Mouse (Mus musculus): ENCODE data around the gene Fbxl5. TPM values are rescaled to one million over a fixed set of nuclear protein-coding genes. Genes with fewer than 3 reads are reported as not detected.

Gene Fbxl5
- 36.5 and 40.3 TPM in 2 replicates for polyA plus RNA-seq (2014; fragmentation: Nextera tagmentation; extraction: Ambion mirVana)

GRCm38 (mm10) chr5:43821538-43821937 is at the start of gene Fbxl5:
TSS of gene Fbxl5 (minus strand) at chr5:43821638.
- Histone ChIP-seq H3K27me3 (replicated peaks; ENCODE audit: control insufficient read depth, insufficient read depth, low read length) (no peaks in the 10 kb centered on the region), H3K9me3 (ENCODE audit: control insufficient read depth, low read length) (no peaks in the 10 kb centered on the region), H3K4me2 (no peak within 1 kb of the TSS), H3K4me3 (ENCODE audit: low read depth, low read length) (no peak within 1 kb of the TSS), H3K36me3 (ENCODE audit: control insufficient read depth, insufficient read depth, low read length) (no peaks in the 10 kb centered on the region), H3K27ac (ENCODE audit: low read depth, low read length) (no peak within 1 kb of the TSS), H3K9ac (ENCODE audit: low read depth, low read length) (no peak within 1 kb of the TSS), H3K4me1 (replicated peaks; ENCODE audit: control insufficient read depth, insufficient read depth, low read length) (no peaks in the 10 kb centered on the region)
- ATAC-seq (replicated peaks; ENCODE audit: low FRiP score), result no peak
- no peak for DNase-seq (ENCODE audit: low spot score)
- WGBS, result 80% methylated on average over 19 of the region's 19 CpGs

DNA sequence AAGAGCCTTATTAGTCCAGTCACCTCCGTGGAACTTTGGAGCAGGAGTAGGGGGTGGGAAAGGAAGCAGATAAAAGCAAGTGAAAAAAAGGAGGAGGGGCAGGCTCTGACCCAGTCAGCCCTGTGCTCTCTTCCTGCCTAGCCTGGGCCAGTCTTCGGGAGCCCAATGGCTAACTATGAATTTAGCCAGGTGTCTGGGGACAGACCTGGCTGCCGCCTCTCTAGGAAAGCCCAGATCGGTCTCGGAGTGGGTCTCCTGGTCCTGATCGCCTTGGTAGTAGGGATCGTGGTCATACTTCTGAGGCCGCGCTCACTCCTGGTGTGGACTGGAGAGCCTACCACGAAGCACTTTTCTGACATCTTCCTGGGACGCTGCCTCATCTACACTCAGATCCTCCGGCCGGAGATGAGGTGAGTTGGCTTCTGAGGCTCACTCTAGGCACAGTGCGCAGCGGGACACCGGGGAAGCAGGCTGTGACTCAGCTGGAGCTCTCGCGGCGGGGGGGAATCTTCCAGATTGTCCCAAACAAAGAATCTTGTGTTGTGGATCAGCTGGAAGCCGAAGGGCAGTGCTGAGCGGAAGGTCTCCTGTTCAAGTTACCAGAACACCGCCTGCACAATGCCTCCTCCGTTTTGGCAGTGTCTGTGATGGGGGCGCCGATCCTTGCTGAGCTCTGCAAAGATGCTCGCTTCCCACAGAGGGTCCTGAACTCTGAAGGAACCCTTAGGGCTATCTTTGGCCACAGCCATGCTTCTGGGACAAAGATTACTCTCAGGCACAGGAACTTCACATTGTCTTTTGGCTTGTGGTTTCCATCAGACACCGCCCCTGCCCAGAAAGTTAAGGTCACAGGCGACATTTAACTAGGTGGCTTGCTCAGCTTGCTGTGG is 47.5 kb upstream of the Fbxl5 start:
- Histone ChIP-seq H3K9me3 (ENCODE audit: control insufficient read depth, low read length) (no peaks in the 10 kb centered on the region), H3K9ac (ENCODE audit: low read depth, low read length) (peak overlapping the region; percentile 50), H3K4me3 (ENCODE audit: low read depth, low read length) (peak overlapping the region; percentile 43), H3K4me2 (peak overlapping the region; percentile 73), H3K27ac (ENCODE audit: low read depth, low read length) (peak overlapping the region; percentile 1; the same call in 1 of the 2 replicates), H3K36me3 (ENCODE audit: control insufficient read depth, insufficient read depth, low read length) (no peaks in the 10 kb centered on the region), H3K4me1 (replicated peaks; ENCODE audit: control insufficient read depth, insufficient read depth, low read length) (peaks cover 3% of the 10 kb centered on the region; the same call in 1 of the 2 replicates), H3K27me3 (replicated peaks; ENCODE audit: control insufficient read depth, insufficient read depth, low read length) (no peaks in the 10 kb centered on the region)
- DNase-seq (ENCODE audit: low spot score), result peak; percentile 51
- ATAC-seq (replicated peaks; ENCODE audit: low FRiP score), result peak; percentile 60
- WGBS, result 3% methylated on average over 28 of the region's 28 CpGs

- Histone ChIP-seq H3K9ac (ENCODE audit: low read depth, low read length) (peak within 1 kb of the TSS; percentile 50), H3K9me3 (ENCODE audit: control insufficient read depth, low read length) (no peaks in the 10 kb centered on the region), H3K27me3 (replicated peaks; ENCODE audit: control insufficient read depth, insufficient read depth, low read length) (no peaks in the 10 kb centered on the region), H3K4me2 (peak within 1 kb of the TSS; percentile 73), H3K36me3 (ENCODE audit: control insufficient read depth, insufficient read depth, low read length) (no peaks in the 10 kb centered on the region), H3K27ac (ENCODE audit: low read depth, low read length) (peak within 1 kb of the TSS; percentile 1; the same call in 1 of the 2 replicates), H3K4me1 (replicated peaks; ENCODE audit: control insufficient read depth, insufficient read depth, low read length) (peaks cover 5% of the 10 kb centered on the region; the same call in 1 of the 2 replicates), H3K4me3 (ENCODE audit: low read depth, low read length) (peak within 1 kb of the TSS; percentile 43)
- DNase-seq (ENCODE audit: low spot score), result no peak
- no peak for ATAC-seq (replicated peaks; ENCODE audit: low FRiP score)
Observed at GRCm38 (mm10) chr5:43868253-43868652, 46.8 kb upstream of the Fbxl5 start, which contains the start of gene Cd38. TSS of gene Cd38 (plus strand) at chr5:43868553.

GRCm38 (mm10) chr5:43865316-43865715 is 43.9 kb upstream of the Fbxl5 start:
- no peak overlapping the region for H3K4me2 ChIP-seq
- ATAC-seq (replicated peaks; ENCODE audit: low FRiP score), result no peak
- H3K4me1 ChIP-seq (replicated peaks; ENCODE audit: control insufficient read depth, insufficient read depth, low read length), result 0 out of 2 replicates have a peak, but pooled peaks cover 5% of the 10 kb centered on the region
- no peak overlapping the region for H3K4me3 ChIP-seq (ENCODE audit: low read depth, low read length)
- H3K9me3 ChIP-seq (ENCODE audit: control insufficient read depth, low read length), result no peaks in the 10 kb centered on the region
- no peaks in the 10 kb centered on the region for H3K36me3 ChIP-seq (ENCODE audit: control insufficient read depth, insufficient read depth, low read length)
- no peaks in the 10 kb centered on the region for H3K27me3 ChIP-seq (replicated peaks; ENCODE audit: control insufficient read depth, insufficient read depth, low read length)
- DNase-seq (ENCODE audit: low spot score), result no peak
- H3K9ac ChIP-seq (ENCODE audit: low read depth, low read length), result no peak overlapping the region
- 44% methylated on average over 2 of the region's 2 CpGs for WGBS
- no peak overlapping the region for H3K27ac ChIP-seq (ENCODE audit: low read depth, low read length)

DNA sequence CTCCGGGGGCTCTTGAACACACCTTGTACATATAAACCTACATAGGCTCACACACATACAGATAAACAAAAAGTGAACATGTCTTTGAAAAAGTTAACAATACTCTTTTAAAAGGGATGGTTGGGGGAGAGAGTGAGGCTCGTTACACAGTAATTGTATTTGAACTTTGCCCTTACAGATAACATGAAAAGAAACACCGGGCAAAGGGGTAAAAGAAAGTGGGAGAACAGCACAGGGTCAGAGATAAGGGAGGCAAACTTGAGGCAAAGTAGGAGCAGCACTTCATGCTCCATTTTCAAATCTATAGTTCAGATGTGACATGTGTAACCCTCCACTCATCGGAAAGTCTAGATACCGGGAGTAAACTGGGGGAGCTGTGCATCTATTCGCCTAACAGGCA is 42.2 kb upstream of the Fbxl5 start:
- H3K9ac ChIP-seq (ENCODE audit: low read depth, low read length), result no peak overlapping the region
- ATAC-seq (replicated peaks; ENCODE audit: low FRiP score) (no peak), DNase-seq (ENCODE audit: low spot score) (no peak)
- H3K36me3 ChIP-seq (ENCODE audit: control insufficient read depth, insufficient read depth, low read length), result no peaks in the 10 kb centered on the region
- H3K27ac ChIP-seq (ENCODE audit: low read depth, low read length), result no peak overlapping the region
- no peaks in the 10 kb centered on the region for H3K27me3 ChIP-seq (replicated peaks; ENCODE audit: control insufficient read depth, insufficient read depth, low read length)
- WGBS, result 59% methylated on average over 6 of the region's 6 CpGs
- no peaks in the 10 kb centered on the region for H3K9me3 ChIP-seq (ENCODE audit: control insufficient read depth, low read length)
- H3K4me3 ChIP-seq (ENCODE audit: low read depth, low read length), result no peak overlapping the region
- no peak overlapping the region for H3K4me2 ChIP-seq
- 0 out of 2 replicates have a peak, but pooled peaks cover 4% of the 10 kb centered on the region for H3K4me1 ChIP-seq (replicated peaks; ENCODE audit: control insufficient read depth, insufficient read depth, low read length)

DNA sequence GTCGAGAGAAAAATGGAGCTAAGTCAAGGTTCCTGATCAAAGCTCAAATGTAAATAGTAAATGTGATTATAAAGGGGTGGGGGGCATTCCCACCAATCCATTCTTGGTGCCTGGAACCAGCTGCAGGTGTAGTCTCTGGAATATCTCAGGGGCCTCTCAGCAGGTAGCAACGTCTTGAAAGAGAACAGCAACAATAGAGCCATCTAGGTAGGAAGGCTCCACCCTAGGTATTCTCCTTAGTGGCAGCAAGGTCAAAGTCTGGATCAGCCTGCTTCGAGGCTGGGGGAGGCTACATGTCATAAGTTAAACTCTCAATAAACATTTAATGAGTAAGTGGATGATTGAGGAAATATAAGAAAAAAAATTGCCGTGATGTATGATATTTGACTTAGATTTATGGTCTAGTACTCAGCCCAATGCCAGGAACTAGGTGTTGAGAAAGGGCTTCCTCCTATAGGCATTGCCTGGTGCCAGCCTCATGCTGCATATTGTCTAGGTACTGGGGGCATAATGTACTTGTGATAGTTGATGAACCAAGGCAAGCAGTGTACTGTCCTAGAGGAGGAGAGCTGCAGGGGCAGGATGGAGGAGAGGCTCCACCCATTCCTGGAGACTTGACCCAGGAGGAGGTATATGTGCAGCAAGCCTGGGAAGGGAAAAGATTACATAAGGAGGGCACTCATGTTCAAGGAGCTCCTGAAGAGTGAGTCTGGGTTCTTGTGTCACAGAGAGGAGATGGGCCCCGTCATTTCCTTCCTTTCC is 39.4 kb upstream of the Fbxl5 start:
- no peak overlapping the region for H3K4me2 ChIP-seq
- H3K4me3 ChIP-seq (ENCODE audit: low read depth, low read length), result no peak overlapping the region
- H3K27ac ChIP-seq (ENCODE audit: low read depth, low read length), result no peak overlapping the region
- 0 out of 2 replicates have a peak, but pooled peaks cover 2% of the 10 kb centered on the region for H3K4me1 ChIP-seq (replicated peaks; ENCODE audit: control insufficient read depth, insufficient read depth, low read length)
- 62% methylated on average over 5 of the region's 5 CpGs for WGBS
- H3K9ac ChIP-seq (ENCODE audit: low read depth, low read length), result no peak overlapping the region
- H3K27me3 ChIP-seq (replicated peaks; ENCODE audit: control insufficient read depth, insufficient read depth, low read length), result no peaks in the 10 kb centered on the region
- no peak for DNase-seq (ENCODE audit: low spot score)
- H3K36me3 ChIP-seq (ENCODE audit: control insufficient read depth, insufficient read depth, low read length), result no peaks in the 10 kb centered on the region
- ATAC-seq (replicated peaks; ENCODE audit: low FRiP score), result no peak
- H3K9me3 ChIP-seq (ENCODE audit: control insufficient read depth, low read length), result peaks cover 6% of the 10 kb centered on the region; the same call in 1 of the 2 replicates

- DNase-seq (ENCODE audit: low spot score) (no peak), ATAC-seq (replicated peaks; ENCODE audit: low FRiP score) (no peak)
- H3K4me3 ChIP-seq (ENCODE audit: low read depth, low read length), result no peak overlapping the region
- H3K36me3 ChIP-seq (ENCODE audit: control insufficient read depth, insufficient read depth, low read length), result no peaks in the 10 kb centered on the region
- H3K27me3 ChIP-seq (replicated peaks; ENCODE audit: control insufficient read depth, insufficient read depth, low read length), result no peaks in the 10 kb centered on the region
- H3K4me2 ChIP-seq, result no peak overlapping the region
- H3K27ac ChIP-seq (ENCODE audit: low read depth, low read length), result no peak overlapping the region
- 0 out of 2 replicates have a peak, but pooled peaks cover 2% of the 10 kb centered on the region for H3K4me1 ChIP-seq (replicated peaks; ENCODE audit: control insufficient read depth, insufficient read depth, low read length)
- WGBS, result 87% methylated on average over 5 of the region's 5 CpGs
- no peak overlapping the region for H3K9ac ChIP-seq (ENCODE audit: low read depth, low read length)
- peaks cover 6% of the 10 kb centered on the region; the same call in 1 of the 2 replicates for H3K9me3 ChIP-seq (ENCODE audit: control insufficient read depth, low read length)
Observed at GRCm38 (mm10) chr5:43860096-43860495, 38.7 kb upstream of the Fbxl5 start.

GRCm38 (mm10) chr5:43859663-43860062 is 38.2 kb upstream of the Fbxl5 start:
- Histone ChIP-seq H3K4me1 (replicated peaks; ENCODE audit: control insufficient read depth, insufficient read depth, low read length) (0 out of 2 replicates have a peak, but pooled peaks cover 2% of the 10 kb centered on the region), H3K4me3 (ENCODE audit: low read depth, low read length) (no peak overlapping the region), H3K9ac (ENCODE audit: low read depth, low read length) (no peak overlapping the region), H3K4me2 (no peak overlapping the region), H3K27me3 (replicated peaks; ENCODE audit: control insufficient read depth, insufficient read depth, low read length) (no peaks in the 10 kb centered on the region), H3K27ac (ENCODE audit: low read depth, low read length) (no peak overlapping the region), H3K9me3 (ENCODE audit: control insufficient read depth, low read length) (peaks cover 6% of the 10 kb centered on the region; the same call in 1 of the 2 replicates), H3K36me3 (ENCODE audit: control insufficient read depth, insufficient read depth, low read length) (no peaks in the 10 kb centered on the region)
- 73% methylated on average over 8 of the region's 8 CpGs for WGBS
- no peak for ATAC-seq (replicated peaks; ENCODE audit: low FRiP score)
- DNase-seq (ENCODE audit: low spot score), result no peak

Measured in liver, embryonic 11.5 days (tissue).